In genomic region chr8:125465156-125465821, GRCm38 (mm10) we compare ENCODE assay signal across 9 mouse cellular contexts.
DNase-seq lines count a peak whose midpoint lies in the region; ATAC-seq and TF ChIP-seq lines count a peak whose summit lies in the region.
"Had no signal": no experiment of that assay in that cellular context is flagged by ENCODE, and none has a peak within 500 bp of the region (broad histone marks: within the 10 kb centered on the region; RNA-seq: fewer than 3 reads in every experiment).

No protein-coding gene starts in this region.

- H3K9me3 ChIP-seq in embryonic facial prominence, embryonic 11.5 days (replicated peaks; ENCODE audit: control insufficient read depth, low read length), result no peaks in the 10 kb centered on the region
- no peaks in the 10 kb centered on the region for H3K9me3 ChIP-seq in midbrain, postnatal 0 days (ENCODE audit: low read length)
- no peaks in the 10 kb centered on the region for H3K9me3 ChIP-seq in liver, postnatal 0 days (ENCODE audit: low read length)
- H3K9me3 ChIP-seq: embryonic facial prominence, embryonic 13.5 days; heart, embryonic 15.5 days had no signal

- TF ChIP-seq EP300 in liver, postnatal 0 days (IDR thresholded peaks at IDR 0.05; ENCODE audit: low read depth), result no peak

- no peak overlapping the region for H3K4me2 ChIP-seq in embryonic facial prominence, embryonic 11.5 days (ENCODE audit: low read depth, low read length)
- H3K4me2 ChIP-seq in midbrain, postnatal 0 days (ENCODE audit: low read depth, low read length, poor library complexity, severe bottlenecking), result no peak overlapping the region
- no peak overlapping the region for H3K4me2 ChIP-seq in liver, postnatal 0 days (ENCODE audit: low read depth, low read length)
- H3K4me2 ChIP-seq: embryonic facial prominence, embryonic 13.5 days; heart, embryonic 15.5 days had no signal

- H3K36me3 ChIP-seq in embryonic facial prominence, embryonic 11.5 days (replicated peaks; ENCODE audit: control insufficient read depth, insufficient read depth, low read depth, low read length), result no peaks in the 10 kb centered on the region
- H3K36me3 ChIP-seq in midbrain, postnatal 0 days (ENCODE audit: insufficient read depth, low read length), result peaks cover 19% of the 10 kb centered on the region
- H3K36me3 ChIP-seq in liver, postnatal 0 days (replicated peaks; ENCODE audit: insufficient read depth, low read length), result peaks cover 5% of the 10 kb centered on the region; the same call in 1 of the 2 replicates

- H3K27ac ChIP-seq in embryonic facial prominence, embryonic 11.5 days (replicated peaks; ENCODE audit: low read depth, low read length), result no peak overlapping the region
- H3K27ac ChIP-seq in midbrain, postnatal 0 days (ENCODE audit: low read depth, low read length), result no peak overlapping the region
- no peak overlapping the region for H3K27ac ChIP-seq in liver, postnatal 0 days (ENCODE audit: low read depth)
- H3K27ac ChIP-seq: embryonic facial prominence, embryonic 13.5 days; heart, embryonic 15.5 days had no signal

- ATAC-seq in embryonic facial prominence, embryonic 11.5 days (replicated peaks; ENCODE audit: insufficient number of reproducible peaks, low FRiP score, low TSS enrichment, low read depth), result no peak
- ATAC-seq in midbrain, postnatal 0 days (ENCODE audit: low FRiP score), result peak; percentile 60; the same call in 1 of the 2 replicates
- ATAC-seq in liver, postnatal 0 days, result no peak

- no peak; the same call in 1 of the 2 replicates for TF ChIP-seq CTCF in midbrain, postnatal 0 days (IDR thresholded peaks at IDR 0.05)
- TF ChIP-seq CTCF in liver, postnatal 0 days (IDR thresholded peaks at IDR 0.05; ENCODE audit: low read depth), result no peak

- no peak overlapping the region for H3K4me3 ChIP-seq in embryonic facial prominence, embryonic 11.5 days (ENCODE audit: low read depth, low read length)
- no peak overlapping the region for H3K4me3 ChIP-seq in midbrain, postnatal 0 days (ENCODE audit: low read depth, low read length)
- no peak overlapping the region for H3K4me3 ChIP-seq in liver, postnatal 0 days (ENCODE audit: low read depth, low read length)
- H3K4me3 ChIP-seq: embryonic facial prominence, embryonic 13.5 days; heart, embryonic 15.5 days had no signal

- no peak overlapping the region for H3K9ac ChIP-seq in embryonic facial prominence, embryonic 11.5 days (replicated peaks; ENCODE audit: low read length)
- H3K9ac ChIP-seq in midbrain, postnatal 0 days (replicated peaks; ENCODE audit: low read length, poor library complexity, severe bottlenecking), result no peak overlapping the region
- no peak overlapping the region for H3K9ac ChIP-seq in liver, postnatal 0 days (replicated peaks)
- H3K9ac ChIP-seq: embryonic facial prominence, embryonic 13.5 days; heart, embryonic 15.5 days had no signal

- DNase-seq in brain, adult 2 months (ENCODE audit: low read depth, low spot score), result peak; percentile 79
- peak; percentile 72 for DNase-seq in embryonic facial prominence, embryonic 11.5 days (ENCODE audit: low spot score)
- peak; percentile 40 for DNase-seq in kidney, adult 9 months
- DNase-seq in midbrain, postnatal 0 days (ENCODE audit: low spot score), result peak; percentile 74
- DNase-seq in urinary bladder, postnatal 14 days (ENCODE audit: low spot score), result no peak
- DNase-seq in layer of hippocampus, postnatal 10 days (ENCODE audit: low spot score in 2 of 2), result no peak
- no peak for DNase-seq in liver, postnatal 0 days

- 25% methylated on average over 6 of the region's 6 CpGs for WGBS in embryonic facial prominence, embryonic 11.5 days
- WGBS in midbrain, postnatal 0 days, result 22% methylated on average over 6 of the region's 6 CpGs
- 79% methylated on average over 6 of the region's 6 CpGs for WGBS in liver, postnatal 0 days (ENCODE audit: insufficient replicate concordance)

- no peaks in the 10 kb centered on the region for H3K27me3 ChIP-seq in embryonic facial prominence, embryonic 11.5 days (ENCODE audit: control insufficient read depth, insufficient read depth, low read length)
- H3K27me3 ChIP-seq in midbrain, postnatal 0 days (ENCODE audit: insufficient read depth, low read length), result no peaks in the 10 kb centered on the region
- H3K27me3 ChIP-seq in liver, postnatal 0 days (ENCODE audit: insufficient read depth, low read length), result no peaks in the 10 kb centered on the region
- H3K27me3 ChIP-seq: heart, embryonic 15.5 days had no signal

- no peaks in the 10 kb centered on the region for H3K4me1 ChIP-seq in embryonic facial prominence, embryonic 11.5 days (ENCODE audit: control insufficient read depth, insufficient read depth, low read length)
- H3K4me1 ChIP-seq in midbrain, postnatal 0 days (ENCODE audit: insufficient read depth, low read length), result peaks cover 7% of the 10 kb centered on the region; the same call in 1 of the 2 replicates
- H3K4me1 ChIP-seq in liver, postnatal 0 days (ENCODE audit: insufficient read depth), result no peaks in the 10 kb centered on the region; the same call in 1 of the 2 replicates

Comparison
In these comparisons a context has a peak if more than half of its experiments do, and no peak if none do; other contexts are left out.
1. DNase-seq: peak in brain, adult 2 months (single experiment), embryonic facial prominence, embryonic 11.5 days (single experiment), kidney, adult 9 months (single experiment) and midbrain, postnatal 0 days (single experiment); none in urinary bladder, postnatal 14 days (single experiment), layer of hippocampus, postnatal 10 days (0 of 2) and liver, postnatal 0 days (single experiment).